ENCODE assay signal across 8 mouse cellular contexts in the genomic region with DNA sequence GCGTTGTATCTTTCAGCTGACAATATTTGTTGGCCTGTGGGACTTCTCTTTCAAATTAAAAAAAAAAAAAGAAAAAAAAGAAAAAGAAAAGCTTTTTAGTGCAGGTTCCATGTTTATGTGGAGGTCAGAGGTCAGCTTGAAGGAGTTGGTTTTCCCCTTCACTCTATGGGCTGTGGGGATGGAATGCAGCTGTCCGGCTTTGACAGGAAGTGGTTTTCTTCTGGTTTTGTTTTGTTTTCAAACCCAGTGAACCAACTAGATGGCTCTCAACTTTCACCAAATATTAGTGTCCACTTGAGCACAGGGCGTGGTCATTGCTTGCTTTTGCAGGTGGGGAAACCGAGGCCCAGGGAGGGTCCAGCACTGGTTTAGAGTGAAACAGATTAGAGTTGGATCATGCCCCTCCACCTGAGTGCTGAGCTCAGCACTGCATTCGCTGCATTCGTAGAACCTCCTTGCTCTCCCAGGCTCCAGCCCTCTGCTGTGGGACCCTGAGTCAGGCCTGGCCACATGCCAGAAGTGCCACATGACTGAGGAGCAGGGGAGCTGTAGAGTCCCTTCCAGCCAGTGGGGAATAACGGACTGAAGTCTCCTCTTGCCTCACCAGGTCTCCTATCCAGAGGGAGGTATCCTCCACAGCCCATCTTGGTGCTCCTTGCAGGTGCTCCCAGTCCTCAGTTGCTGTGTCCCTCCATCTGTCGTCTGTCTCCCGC.
DNase-seq lines count a peak whose midpoint lies in the region; ATAC-seq and TF ChIP-seq lines count a peak whose summit lies in the region.

No protein-coding gene starts in this region.

- no peaks in the 10 kb centered on the region for H3K27me3 ChIP-seq in liver, embryonic 12.5 days (replicated peaks)
- no peaks in the 10 kb centered on the region for H3K27me3 ChIP-seq in embryonic facial prominence, embryonic 15.5 days
- no peaks in the 10 kb centered on the region for H3K27me3 ChIP-seq in intestine, postnatal 0 days (replicated peaks; ENCODE audit: control insufficient read depth, insufficient read depth, low read length)

- H3K4me3 ChIP-seq in liver, embryonic 12.5 days = no peak overlapping the region
- H3K4me3 ChIP-seq in embryonic facial prominence, embryonic 15.5 days (replicated peaks) = no peak overlapping the region
- no peak overlapping the region for H3K4me3 ChIP-seq in intestine, postnatal 0 days (ENCODE audit: low read depth, low read length)

- H3K36me3 ChIP-seq in liver, embryonic 12.5 days = no peaks in the 10 kb centered on the region
- H3K36me3 ChIP-seq in embryonic facial prominence, embryonic 15.5 days = no peaks in the 10 kb centered on the region
- H3K36me3 ChIP-seq in intestine, postnatal 0 days (ENCODE audit: control insufficient read depth, insufficient read depth) = no peaks in the 10 kb centered on the region

- TF ChIP-seq CTCF in intestine, postnatal 0 days (IDR thresholded peaks at IDR 0.05; ENCODE audit: low read depth) = no peak

- H3K9me3 ChIP-seq in liver, embryonic 12.5 days (replicated peaks) = no peaks in the 10 kb centered on the region
- H3K9me3 ChIP-seq in embryonic facial prominence, embryonic 15.5 days (replicated peaks) = no peaks in the 10 kb centered on the region
- H3K9me3 ChIP-seq in intestine, postnatal 0 days (ENCODE audit: control insufficient read depth) = no peaks in the 10 kb centered on the region

- 42% methylated on average over 9 of the region's 9 CpGs for WGBS in liver, embryonic 12.5 days (ENCODE audit: insufficient replicate concordance)
- 46% methylated on average over 9 of the region's 9 CpGs for WGBS in embryonic facial prominence, embryonic 15.5 days
- WGBS in intestine, postnatal 0 days = 46% methylated on average over 9 of the region's 9 CpGs

- DNase-seq in liver = peak; percentile 50
- DNase-seq in adrenal gland, postnatal 10 days = peak; percentile 81
- no peak for DNase-seq in layer of hippocampus, postnatal 36 days
- no peak for DNase-seq in T-cell, adult 2 months (ENCODE audit: low spot score)

- ATAC-seq in liver, embryonic 12.5 days = no peak
- no peak for ATAC-seq in embryonic facial prominence, embryonic 15.5 days (ENCODE audit: insufficient number of reproducible peaks, low FRiP score, low TSS enrichment, low read depth)
- ATAC-seq in intestine, postnatal 0 days = 0 out of 2 replicates have a peak, but pooled peaks have one; percentile 23
- ATAC-seq in megakaryocyte progenitor cell, adult 5-6 weeks (replicated peaks; ENCODE audit: poor library complexity) = peak; percentile 54

- peaks cover 38% of the 10 kb centered on the region for H3K4me1 ChIP-seq in liver, embryonic 12.5 days
- peaks cover 68% of the 10 kb centered on the region for H3K4me1 ChIP-seq in embryonic facial prominence, embryonic 15.5 days
- no peaks in the 10 kb centered on the region for H3K4me1 ChIP-seq in intestine, postnatal 0 days (replicated peaks; ENCODE audit: control insufficient read depth, insufficient read depth, low read length)

- H3K4me2 ChIP-seq in liver, embryonic 12.5 days = no peak overlapping the region
- no peak overlapping the region for H3K4me2 ChIP-seq in embryonic facial prominence, embryonic 15.5 days (replicated peaks)
- H3K4me2 ChIP-seq in intestine, postnatal 0 days (replicated peaks; ENCODE audit: low read depth) = no peak overlapping the region

- H3K27ac ChIP-seq in liver, embryonic 12.5 days = no peak overlapping the region
- 0 out of 2 replicates have a peak overlapping the region, but pooled peaks have one; percentile 39 for H3K27ac ChIP-seq in embryonic facial prominence, embryonic 15.5 days (replicated peaks)
- H3K27ac ChIP-seq in intestine, postnatal 0 days (ENCODE audit: low read depth, low read length) = no peak overlapping the region

- H3K9ac ChIP-seq in liver, embryonic 12.5 days = no peak overlapping the region
- H3K9ac ChIP-seq in embryonic facial prominence, embryonic 15.5 days = no peak overlapping the region
- no peak overlapping the region for H3K9ac ChIP-seq in intestine, postnatal 0 days (ENCODE audit: low read depth, low read length)

Comparison
In these comparisons a context has a peak if more than half of its experiments do, and no peak if none do; other contexts are left out.
1. DNase-seq: peak in liver (single experiment) and adrenal gland, postnatal 10 days (single experiment); none in layer of hippocampus, postnatal 36 days (0 of 2) and T-cell, adult 2 months (single experiment).
2. ATAC-seq: peak in intestine, postnatal 0 days (single experiment) and megakaryocyte progenitor cell, adult 5-6 weeks (single experiment); none in liver, embryonic 12.5 days (single experiment) and embryonic facial prominence, embryonic 15.5 days (single experiment).